Mouse (Mus musculus) forebrain, embryonic 14.5 days (tissue): ENCODE measurements around the gene Pradc1. TPM values are rescaled to one million over a fixed set of nuclear protein-coding genes. Genes with fewer than 3 reads are reported as not detected.

Experiments
- ATAC-seq: fragments of 200-750 bp; cut with Nextera tagmentation; 2 replicates; pipeline ENCODE4 v1.8.0; 2017; ENCODE audit warnings: mild to moderate bottlenecking, moderate library complexity
- DNase-seq: peaks from one replicate; pipeline ENCODE4 v3.0.0-alpha.2; 2015; ENCODE audit warnings: low spot score
- H3K27ac ChIP-seq: fragments of 300-500 bp; sonication (generic); 2 replicates; pipeline ENCODE4 v1.5.1; 2014; ENCODE audit warnings: low read depth, mild to moderate bottlenecking, control low read depth, low read length, moderate library complexity
- H3K27me3 ChIP-seq: fragments of 300-500 bp; sonication (generic); replicated peaks from 2 replicates; pipeline ENCODE4 v1.6.1; 2014; ENCODE audit warnings: low read length, control low read depth, mixed read lengths; ENCODE audit not compliant: control insufficient read depth, insufficient read depth
- H3K36me3 ChIP-seq: fragments of 300-500 bp; sonication (generic); 2 replicates; pipeline ENCODE4 v1.6.1; 2014; ENCODE audit warnings: low read length, control low read depth; ENCODE audit not compliant: control insufficient read depth, insufficient read depth
- H3K4me1 ChIP-seq: fragments of 300-500 bp; sonication (generic); 2 replicates; pipeline ENCODE4 v1.6.1; 2014; ENCODE audit warnings: antibody characterized with exemption, low read length, control low read depth; ENCODE audit not compliant: control insufficient read depth, insufficient read depth
- H3K4me2 ChIP-seq: fragments of 300-500 bp; sonication (generic); 2 replicates; pipeline ENCODE4 v1.6.1; 2014; ENCODE audit warnings: mild to moderate bottlenecking, control low read depth, low read length
- H3K4me3 ChIP-seq: fragments of 300-500 bp; sonication (generic); 2 replicates; pipeline ENCODE4 v1.5.1; 2014; ENCODE audit warnings: low read depth, low read length, control low read depth
- H3K9ac ChIP-seq: fragments of 300-500 bp; sonication (generic); 2 replicates; pipeline ENCODE4 v1.6.1; 2014; ENCODE audit warnings: mild to moderate bottlenecking, low read length, control low read depth, moderate library complexity
- H3K9me3 ChIP-seq: fragments of 300-500 bp; sonication (generic); replicated peaks from 2 replicates; pipeline ENCODE4 v1.6.1; 2016; ENCODE audit warnings: low read length, control low read depth, mixed read lengths; ENCODE audit not compliant: control insufficient read depth
- WGBS: fragments of 180-500 bp; shearing (Covaris S2); extraction: QIAGEN DNeasy Blood & Tissue Kit; methylation state at CpG from one replicate; pipeline ENCODE4 v1.1.7; 2014; 5-methylcytosine and 5-hydroxymethylcytosine counted together
- polyA plus RNA-seq: library from polyadenylated mRNA; unstranded; fragments of >200 nt; fragmentation: Nextera tagmentation; extraction: Ambion mirVana; gene quantifications from 2 replicates; pipeline ENCODE4 v1.2.1, GENCODE M21; 2014

Pradc1 gene
- polyA plus RNA-seq: 22.4 and 25.2 TPM in 2 replicates

DNA sequence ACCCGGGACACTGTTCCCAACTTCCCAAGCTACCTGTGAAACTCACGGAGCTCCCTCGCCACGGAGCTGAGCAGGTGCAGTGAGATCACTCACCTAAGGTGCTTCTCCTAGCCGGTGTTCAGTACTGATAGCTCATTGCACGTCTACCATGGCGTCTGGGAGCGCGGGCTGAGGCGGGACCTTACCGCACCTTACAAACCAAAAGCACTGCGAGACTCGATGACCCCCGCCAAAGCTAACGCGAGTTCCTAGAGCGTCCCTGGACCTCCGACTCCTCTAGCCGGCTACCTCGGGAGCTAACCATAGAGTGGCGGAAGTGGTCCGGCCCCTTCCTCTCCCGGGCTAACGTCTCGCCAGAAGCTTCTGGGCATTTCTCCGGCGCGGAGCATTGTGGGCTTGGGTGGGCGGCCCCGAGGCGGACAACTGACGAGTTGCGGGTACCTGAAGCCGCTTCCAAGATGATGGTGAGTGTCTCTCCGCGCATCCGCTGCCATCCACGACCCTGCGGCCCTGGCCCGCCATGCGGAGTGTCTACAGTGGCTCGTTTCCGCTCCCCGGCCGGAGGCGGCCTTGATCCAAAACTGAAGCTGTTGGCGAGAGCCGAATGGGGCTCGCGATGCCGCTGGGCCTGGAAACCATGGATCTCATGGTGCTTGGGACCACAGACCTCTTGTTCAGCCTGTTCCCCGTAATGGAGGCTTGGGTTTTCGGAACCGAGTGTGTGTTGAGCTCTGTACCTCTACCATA lies at the start of gene Pradc1:
Pradc1 (minus strand) TSS at position 307 of the 747 bp plus-strand sequence.
- no peaks in the 10 kb centered on the region for H3K27me3 ChIP-seq
- H3K9ac ChIP-seq: peak within 1 kb of the TSS; percentile 96
- H3K27ac ChIP-seq: peak within 1 kb of the TSS; percentile 92
- DNase-seq (peak; percentile 100), ATAC-seq (peak; percentile 92)
- H3K9me3 ChIP-seq: no peaks in the 10 kb centered on the region
- peak within 1 kb of the TSS; percentile 86 for H3K4me2 ChIP-seq
- H3K4me1 ChIP-seq: peaks cover 28% of the 10 kb centered on the region
- H3K36me3 ChIP-seq: 0 out of 2 replicates have a peak, but pooled peaks cover 6% of the 10 kb centered on the region
- peak within 1 kb of the TSS; percentile 77 for H3K4me3 ChIP-seq
- 0% methylated on average over 54 of the region's 54 CpGs for WGBS

DNA sequence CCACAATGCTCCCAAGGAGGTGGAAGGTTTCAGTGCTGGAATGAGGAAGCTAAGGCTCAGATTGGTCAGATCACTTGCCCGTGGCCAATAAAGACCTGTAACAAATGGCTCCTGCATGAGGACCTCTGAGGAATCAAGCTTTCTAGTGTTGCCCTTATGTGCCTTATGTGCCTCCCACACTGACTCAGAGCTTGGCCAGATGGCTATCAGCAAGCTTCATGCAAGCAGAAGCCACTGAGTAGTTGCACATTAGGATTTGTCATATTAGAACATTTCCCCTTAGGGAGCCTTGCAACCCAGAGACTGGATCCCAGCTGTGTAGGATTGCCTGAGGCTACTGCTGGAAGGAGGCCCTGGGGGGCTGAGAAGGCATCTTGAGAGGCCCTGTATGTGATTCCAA lies 48.6 kb upstream of the Pradc1 start:
- H3K36me3 ChIP-seq: no peaks in the 10 kb centered on the region
- no peak overlapping the region for H3K27ac ChIP-seq
- WGBS: 82% methylated on average over 1 of the region's 1 CpGs
- no peak overlapping the region for H3K4me3 ChIP-seq
- DNase-seq (no peak), ATAC-seq (no peak)
- H3K4me1 ChIP-seq: 0 out of 2 replicates have a peak, but pooled peaks cover 3% of the 10 kb centered on the region
- 0 out of 2 replicates have a peak, but pooled peaks cover 6% of the 10 kb centered on the region for H3K27me3 ChIP-seq
- no peaks in the 10 kb centered on the region for H3K9me3 ChIP-seq
- no peak overlapping the region for H3K9ac ChIP-seq
- H3K4me2 ChIP-seq: no peak overlapping the region

GRCm38 (mm10) chr6:85498147-85498546 lies 46.4 kb upstream of the Pradc1 start:
- ATAC-seq (no peak), DNase-seq (no peak)
- Histone ChIP-seq H3K36me3 (no peaks in the 10 kb centered on the region), H3K4me2 (no peak overlapping the region), H3K27ac (no peak overlapping the region), H3K9me3 (no peaks in the 10 kb centered on the region), H3K4me1 (0 out of 2 replicates have a peak, but pooled peaks cover 3% of the 10 kb centered on the region), H3K9ac (no peak overlapping the region), H3K27me3 (no peaks in the 10 kb centered on the region), H3K4me3 (no peak overlapping the region)
- WGBS: 73% methylated on average over 9 of the region's 9 CpGs

DNA sequence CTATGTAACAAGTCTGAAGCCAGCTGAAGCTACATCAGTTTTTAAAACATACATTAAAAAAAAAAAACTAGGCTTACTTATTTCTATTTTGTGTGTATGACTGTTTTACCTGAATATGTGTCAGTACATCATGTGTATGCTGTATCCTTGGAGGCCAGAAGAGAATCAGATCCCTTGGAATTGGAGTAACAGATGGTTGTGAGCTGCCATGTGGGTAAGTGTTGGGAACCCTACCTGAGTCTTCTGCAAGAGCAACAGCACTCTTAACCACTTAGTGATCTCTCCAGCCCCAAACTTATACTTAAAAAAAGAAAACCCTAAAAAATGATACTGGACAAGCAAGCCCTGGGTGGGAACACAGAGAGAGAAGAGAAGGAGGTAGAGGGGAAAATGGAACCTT lies 45.2 kb upstream of the Pradc1 start:
- Histone ChIP-seq H3K4me3 (no peak overlapping the region), H3K36me3 (no peaks in the 10 kb centered on the region), H3K27me3 (no peaks in the 10 kb centered on the region), H3K9me3 (no peaks in the 10 kb centered on the region), H3K9ac (no peak overlapping the region), H3K4me1 (0 out of 2 replicates have a peak, but pooled peaks cover 3% of the 10 kb centered on the region), H3K27ac (no peak overlapping the region), H3K4me2 (no peak overlapping the region)
- no peak for ATAC-seq
- DNase-seq: no peak

DNA sequence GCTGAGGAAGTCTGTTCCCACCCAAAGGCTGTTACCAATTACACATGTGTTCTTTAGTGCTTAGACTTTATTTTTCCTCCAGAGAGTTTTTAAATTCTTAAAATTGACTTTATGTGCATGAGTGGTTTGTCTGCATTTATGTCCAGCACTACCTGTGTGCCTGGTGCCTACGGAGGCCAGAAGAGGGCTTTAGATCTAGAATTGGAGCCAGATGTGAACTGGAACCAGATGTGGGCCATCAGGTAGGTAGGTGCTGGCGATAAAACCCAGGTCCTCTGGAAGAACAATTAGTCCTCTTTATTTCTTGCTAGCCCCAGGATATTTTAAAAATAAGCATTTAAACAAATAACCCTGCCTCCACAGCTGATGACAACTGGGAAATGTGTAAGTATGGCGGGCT lies 39.8 kb upstream of the Pradc1 start:
- 91% methylated on average over 3 of the region's 3 CpGs for WGBS
- Histone ChIP-seq H3K4me1 (no peaks in the 10 kb centered on the region), H3K27ac (no peak overlapping the region), H3K27me3 (no peaks in the 10 kb centered on the region), H3K9ac (no peak overlapping the region), H3K4me3 (no peak overlapping the region), H3K9me3 (no peaks in the 10 kb centered on the region), H3K4me2 (no peak overlapping the region), H3K36me3 (no peaks in the 10 kb centered on the region)
- DNase-seq: no peak
- no peak for ATAC-seq

DNA sequence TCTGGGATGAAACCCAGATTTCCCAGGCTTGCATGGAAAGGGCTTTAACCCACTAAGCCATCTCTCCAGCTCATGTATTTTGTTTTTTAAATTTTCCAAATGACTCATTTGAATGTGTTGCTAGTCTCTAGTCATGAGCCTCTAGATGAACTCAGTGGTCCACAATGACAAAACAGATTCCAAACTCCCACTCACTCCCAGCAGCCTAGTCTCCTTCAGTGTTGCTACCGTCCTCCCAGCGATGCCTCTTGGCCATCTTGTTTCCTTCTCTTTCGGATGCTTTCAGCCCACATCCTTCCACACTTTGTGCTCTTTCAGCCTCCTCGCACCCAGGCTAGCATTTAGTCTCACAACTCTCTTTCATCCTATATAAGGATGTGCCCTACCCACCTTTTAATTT lies 38.5 kb upstream of the Pradc1 start:
- 94% methylated on average over 4 of the region's 4 CpGs for WGBS
- H3K36me3 ChIP-seq: no peaks in the 10 kb centered on the region

DNA sequence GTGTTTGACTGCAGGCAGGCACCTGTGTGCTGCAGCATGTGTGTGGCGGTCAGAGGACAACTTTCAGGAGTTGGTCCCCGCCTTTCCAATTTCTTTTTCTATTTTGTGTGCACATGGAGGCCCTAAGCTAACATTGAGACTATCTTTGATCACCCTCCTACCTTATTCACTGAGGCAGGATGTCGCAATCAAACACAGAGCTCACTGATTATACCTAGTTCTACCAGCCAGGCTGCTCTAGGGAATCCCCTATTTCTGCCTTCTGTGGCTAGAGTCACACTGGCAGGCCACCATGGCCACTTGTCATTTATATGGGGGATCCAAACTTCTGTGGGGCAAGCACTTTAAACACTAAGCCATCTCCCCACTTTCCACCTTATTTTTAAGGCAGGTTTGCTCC lies 37.9 kb upstream of the Pradc1 start:
- Histone ChIP-seq H3K9me3 (no peaks in the 10 kb centered on the region), H3K4me2 (no peak overlapping the region), H3K9ac (no peak overlapping the region), H3K27me3 (peaks cover 15% of the 10 kb centered on the region), H3K27ac (no peak overlapping the region), H3K4me1 (no peaks in the 10 kb centered on the region), H3K4me3 (no peak overlapping the region), H3K36me3 (no peaks in the 10 kb centered on the region)
- WGBS: 80% methylated on average over 3 of the region's 3 CpGs
- no peak for DNase-seq
- no peak for ATAC-seq

More for the DNA sequence above, 38.5 kb upstream of the Pradc1 start:
- H3K9ac ChIP-seq: no peak overlapping the region
- no peak overlapping the region for H3K4me3 ChIP-seq
- no peaks in the 10 kb centered on the region for H3K4me1 ChIP-seq
- DNase-seq (no peak), ATAC-seq (no peak)
- peaks cover 10% of the 10 kb centered on the region for H3K27me3 ChIP-seq
- H3K9me3 ChIP-seq: no peaks in the 10 kb centered on the region
- no peak overlapping the region for H3K4me2 ChIP-seq
- no peak overlapping the region for H3K27ac ChIP-seq

DNA sequence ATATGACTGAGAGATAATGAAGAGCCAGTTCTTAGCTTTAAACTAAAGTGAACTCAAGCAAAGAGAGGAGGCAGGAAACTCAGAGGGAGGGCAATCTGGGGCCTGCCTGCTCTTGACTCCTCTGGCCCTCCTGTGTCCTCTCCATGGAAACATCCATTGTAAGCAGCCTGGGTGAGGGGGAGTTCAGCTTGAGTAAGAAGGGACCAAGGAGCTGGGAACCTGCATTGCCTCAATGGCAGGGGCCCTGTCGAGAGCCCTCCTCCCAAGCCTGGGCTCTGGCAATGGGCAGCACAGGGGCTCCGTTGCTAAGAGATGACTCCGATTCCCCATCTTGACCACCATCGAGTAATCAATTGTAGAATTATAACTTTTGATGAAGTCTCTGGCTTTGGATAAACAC lies 36.7 kb upstream of the Pradc1 start:
- Histone ChIP-seq H3K27ac (no peak overlapping the region), H3K4me1 (no peaks in the 10 kb centered on the region), H3K9ac (no peak overlapping the region), H3K9me3 (no peaks in the 10 kb centered on the region), H3K4me2 (no peak overlapping the region), H3K4me3 (no peak overlapping the region), H3K27me3 (peaks cover 27% of the 10 kb centered on the region), H3K36me3 (no peaks in the 10 kb centered on the region)
- 45% methylated on average over 4 of the region's 4 CpGs for WGBS
- ATAC-seq (no peak), DNase-seq (no peak)

GRCm38 (mm10) chr6:85485738-85486137 lies 34.0 kb upstream of the Pradc1 start:
- no peak for ATAC-seq
- Histone ChIP-seq H3K4me1 (no peaks in the 10 kb centered on the region), H3K4me3 (no peak overlapping the region), H3K9ac (no peak overlapping the region), H3K4me2 (no peak overlapping the region), H3K27me3 (peaks cover 33% of the 10 kb centered on the region), H3K36me3 (no peaks in the 10 kb centered on the region), H3K9me3 (no peaks in the 10 kb centered on the region), H3K27ac (no peak overlapping the region)
- DNase-seq: no peak
- whole genome bisulfite sequencing: 76% methylated on average over 2 of the region's 2 CpGs
